Mouse (Mus musculus) stomach, postnatal 0 days (tissue): ENCODE results near the gene Lclat1. TPM values are rescaled to one million over a fixed set of nuclear protein-coding genes. Genes with fewer than 3 reads are reported as not detected.
A peak's percentile ranks its signal among the peaks of the same experiment; 100 is the strongest.

Experiments
- ATAC-seq: fragments of 200-750 bp; cut with Nextera tagmentation; 2 replicates; pipeline ENCODE4 v1.8.0; 2017; ENCODE audit not compliant: low FRiP score, low TSS enrichment
- DNase-seq: peaks from one replicate; pipeline ENCODE4 v3.0.0-alpha.2; 2016; ENCODE audit warnings: low spot score
- H3K27ac ChIP-seq: fragments of 300-500 bp; sonication (generic); replicated peaks from 2 replicates; pipeline ENCODE4 v1.5.1; 2014; ENCODE audit warnings: mild to moderate bottlenecking, control low read depth
- H3K27me3 ChIP-seq: fragments of 300-500 bp; sonication (generic); 2 replicates; pipeline ENCODE4 v1.6.1; 2014; ENCODE audit warnings: low read length; ENCODE audit not compliant: control insufficient read depth, insufficient read depth
- H3K36me3 ChIP-seq: fragments of 300-500 bp; sonication (generic); 2 replicates; pipeline ENCODE4 v1.6.1; 2014; ENCODE audit warnings: low read length, mixed read lengths; ENCODE audit not compliant: control insufficient read depth, insufficient read depth
- H3K4me1 ChIP-seq: fragments of 300-500 bp; sonication (generic); replicated peaks from 2 replicates; pipeline ENCODE4 v1.6.1; 2014; ENCODE audit warnings: antibody characterized with exemption; ENCODE audit not compliant: control insufficient read depth, insufficient read depth
- H3K4me2 ChIP-seq: fragments of 300-500 bp; sonication (generic); replicated peaks from 2 replicates; pipeline ENCODE4 v1.6.1; 2014; ENCODE audit warnings: low read depth, mild to moderate bottlenecking, control low read depth, moderate library complexity
- H3K4me3 ChIP-seq: fragments of 300-500 bp; sonication (generic); 2 replicates; pipeline ENCODE4 v1.5.1; 2014; ENCODE audit warnings: low read depth, low read length, control low read depth
- H3K9ac ChIP-seq: fragments of 300-500 bp; sonication (generic); 2 replicates; pipeline ENCODE4 v1.6.1; 2014; ENCODE audit warnings: mild to moderate bottlenecking, low read length, control low read depth, mixed read lengths
- H3K9me3 ChIP-seq: fragments of 300-500 bp; sonication (generic); 2 replicates; pipeline ENCODE4 v1.6.1; 2016; ENCODE audit warnings: low read length; ENCODE audit not compliant: control insufficient read depth
- CTCF ChIP-seq: IDR thresholded peaks from 2 replicates; pipeline ENCODE4 v1.5.1; 2016; ENCODE audit warnings: antibody characterized with exemption, low read depth, mild to moderate bottlenecking, moderate library complexity
- EP300 ChIP-seq: optimal IDR thresholded peaks from 2 replicates; pipeline ENCODE3; 2016; ENCODE audit warnings: antibody characterized with exemption
- WGBS: fragments of 180-500 bp; shearing (Covaris S2); extraction: QIAGEN DNeasy Blood & Tissue Kit; methylation state at CpG from one replicate; pipeline ENCODE4 v1.1.7; 2014; 5-methylcytosine and 5-hydroxymethylcytosine counted together
- polyA plus RNA-seq: library from polyadenylated mRNA; unstranded; fragments of >200 nt; fragmentation: Nextera tagmentation; extraction: Ambion mirVana; gene quantifications from 2 replicates; pipeline ENCODE4 v1.2.1, GENCODE M21; 2015

The Lclat1 gene
- polyA plus RNA-seq, 1 experiment from 2014 or later: 4.3 TPM

- no peak overlapping the region for H3K9ac ChIP-seq
- whole genome bisulfite sequencing: 60% methylated on average over 7 of the region's 7 CpGs
- peak overlapping the region; percentile 90; the same call in 1 of the 2 replicates for H3K4me3 ChIP-seq
- H3K27me3 ChIP-seq: no peaks in the 10 kb centered on the region
- TF ChIP-seq EP300 (no peak), CTCF (no peak)
- H3K4me1 ChIP-seq: peaks cover 2% of the 10 kb centered on the region; the same call in 1 of the 2 replicates
- DNase-seq: no peak
- peak overlapping the region; percentile 98 for H3K4me2 ChIP-seq
- no peaks in the 10 kb centered on the region for H3K9me3 ChIP-seq
- no peak for ATAC-seq
- H3K36me3 ChIP-seq: no peaks in the 10 kb centered on the region
- no peak overlapping the region for H3K27ac ChIP-seq
Observed at GRCm38 (mm10) chr17:73108888-73109259, 1.1 kb downstream of the Lclat1 start.

- ATAC-seq: no peak
- no peaks in the 10 kb centered on the region for H3K27me3 ChIP-seq
- H3K4me3 ChIP-seq: no peak overlapping the region
- H3K9ac ChIP-seq: no peak overlapping the region
- no peak overlapping the region for H3K27ac ChIP-seq
- no peak for DNase-seq
- H3K4me1 ChIP-seq: peaks cover 2% of the 10 kb centered on the region; the same call in 1 of the 2 replicates
- no peak for TF ChIP-seq CTCF
- no peak for TF ChIP-seq EP300
- 53% methylated on average over 7 of the region's 7 CpGs for WGBS
- no peaks in the 10 kb centered on the region for H3K9me3 ChIP-seq
- no peaks in the 10 kb centered on the region for H3K36me3 ChIP-seq
- H3K4me2 ChIP-seq: no peak overlapping the region
Observed at GRCm38 (mm10) chr17:73112128-73112527, 4.3 kb downstream of the Lclat1 start.

- no peak overlapping the region for H3K27ac ChIP-seq
- H3K9me3 ChIP-seq: no peaks in the 10 kb centered on the region
- 37% methylated on average over 6 of the region's 6 CpGs for WGBS
- H3K4me3 ChIP-seq: no peak overlapping the region
- TF ChIP-seq EP300 (no peak), CTCF (no peak)
- H3K27me3 ChIP-seq: no peaks in the 10 kb centered on the region
- no peak for ATAC-seq
- DNase-seq: no peak
- no peaks in the 10 kb centered on the region for H3K36me3 ChIP-seq
- H3K4me1 ChIP-seq: peaks cover 2% of the 10 kb centered on the region; the same call in 1 of the 2 replicates
- H3K9ac ChIP-seq: no peak overlapping the region
- no peak overlapping the region for H3K4me2 ChIP-seq
Observed at GRCm38 (mm10) chr17:73112601-73113000, 4.8 kb downstream of the Lclat1 start.

GRCm38 (mm10) chr17:73113230-73113629 lies 5.4 kb downstream of the Lclat1 start:
- ATAC-seq: no peak
- no peak for DNase-seq
- H3K27ac ChIP-seq: no peak overlapping the region
- H3K9me3 ChIP-seq: no peaks in the 10 kb centered on the region
- H3K27me3 ChIP-seq: no peaks in the 10 kb centered on the region
- TF ChIP-seq CTCF (no peak), EP300 (no peak)
- WGBS: 71% methylated on average over 4 of the region's 4 CpGs
- H3K9ac ChIP-seq: no peak overlapping the region
- H3K4me1 ChIP-seq: peaks cover 2% of the 10 kb centered on the region; the same call in 1 of the 2 replicates
- no peak overlapping the region for H3K4me2 ChIP-seq
- no peaks in the 10 kb centered on the region for H3K36me3 ChIP-seq
- H3K4me3 ChIP-seq: no peak overlapping the region

- Histone ChIP-seq H3K9ac (no peak overlapping the region), H3K27me3 (no peaks in the 10 kb centered on the region), H3K4me2 (no peak overlapping the region), H3K9me3 (no peaks in the 10 kb centered on the region), H3K36me3 (no peaks in the 10 kb centered on the region), H3K4me3 (no peak overlapping the region), H3K4me1 (no peaks in the 10 kb centered on the region), H3K27ac (no peak overlapping the region)
- 91% methylated on average over 3 of the region's 3 CpGs for WGBS
- no peak for DNase-seq
- ATAC-seq: no peak
- TF ChIP-seq CTCF: no peak
- TF ChIP-seq EP300: no peak
Observed at GRCm38 (mm10) chr17:73118134-73118533, 10.3 kb downstream of the Lclat1 start.

- ATAC-seq (no peak), DNase-seq (no peak)
- H3K9me3 ChIP-seq: no peaks in the 10 kb centered on the region
- no peak for TF ChIP-seq EP300
- TF ChIP-seq CTCF: no peak
- H3K4me1 ChIP-seq: no peaks in the 10 kb centered on the region
- no peaks in the 10 kb centered on the region for H3K27me3 ChIP-seq
- no peak overlapping the region for H3K9ac ChIP-seq
- no peaks in the 10 kb centered on the region for H3K36me3 ChIP-seq
- H3K4me3 ChIP-seq: no peak overlapping the region
- no peak overlapping the region for H3K4me2 ChIP-seq
- WGBS: 86% methylated on average over 4 of the region's 4 CpGs
- no peak overlapping the region for H3K27ac ChIP-seq
Observed at GRCm38 (mm10) chr17:73118702-73119101, 10.9 kb downstream of the Lclat1 start.
